Mouse (Mus musculus) CH12.LX (cell line): ENCODE data around the gene Steap3. TPM values are rescaled to one million over a fixed set of nuclear protein-coding genes. Genes with fewer than 3 reads are reported as not detected.

Experiments used
- DNase-seq: peaks from one replicate; pipeline ENCODE4 v3.0.0-alpha.2; 2013; ENCODE audit errors: extremely low read depth
- H3K27ac ChIP-seq: 2 replicates; pipeline ENCODE4 v1.5.1; 2012; ENCODE audit warnings: low read depth, mild to moderate bottlenecking, control low read depth, moderate library complexity; ENCODE audit not compliant: insufficient read depth
- H3K27me3 ChIP-seq: replicated peaks from 2 replicates; pipeline ENCODE3; 2012; ENCODE audit warnings: inconsistent platforms
- H3K36me3 ChIP-seq, 2 experiments: replicated peaks in 1 of 2; 2 replicates each; pipeline versions ENCODE3 to v1.6.1; 2012; ENCODE audit warnings: inconsistent platforms in 1 of 2, low read length in 1 of 2, mild to moderate bottlenecking in 1 of 2, mixed read lengths in 1 of 2, moderate library complexity in 1 of 2; ENCODE audit not compliant: control insufficient read depth in 1 of 2, insufficient read depth in 1 of 2
- H3K4me1 ChIP-seq, 2 experiments: 2 replicates each; pipeline ENCODE4 v1.6.1; 2012; ENCODE audit warnings: inconsistent platforms in 1 of 2, moderate library complexity in 1 of 2; ENCODE audit not compliant: insufficient read depth in 2 of 2, control insufficient read depth in 1 of 2
- H3K4me2 ChIP-seq: 2 replicates; pipeline ENCODE4 v1.6.1; 2012; ENCODE audit warnings: low read depth, mild to moderate bottlenecking, control low read depth; ENCODE audit not compliant: poor library complexity, insufficient read depth, severe bottlenecking
- H3K4me3 ChIP-seq, 3 experiments: fragments of 150-350 bp in 1 of 3; sonication (generic) in 1 of 3; replicated peaks in 1 of 3; 2 replicates each; pipeline versions ENCODE3 to v1.5.1; 2011 to 2012; ENCODE audit warnings: low read depth in 2 of 3, low read length in 2 of 3, mild to moderate bottlenecking in 2 of 3, moderate library complexity in 2 of 3, control low read depth in 1 of 3, improper control_type of control experiment in 1 of 3, inconsistent platforms in 1 of 3, mixed read lengths in 1 of 3; ENCODE audit not compliant: poor library complexity in 1 of 3
- H3K79me2 ChIP-seq: replicated peaks from 2 replicates; pipeline ENCODE4 v1.6.1; 2012; ENCODE audit warnings: mild to moderate bottlenecking, moderate library complexity; ENCODE audit not compliant: control insufficient read depth, poor library complexity, insufficient read depth, severe bottlenecking; ENCODE audit errors: extremely low read depth
- H3K9ac ChIP-seq: 2 replicates; pipeline ENCODE4 v1.6.1; 2012; ENCODE audit warnings: low read depth, mild to moderate bottlenecking, control low read depth, moderate library complexity; ENCODE audit not compliant: insufficient read depth
- H3K9me3 ChIP-seq: replicated peaks from 2 replicates; pipeline ENCODE3; 2012; ENCODE audit warnings: low read length, inconsistent platforms, mixed read lengths
- CHD1 ChIP-seq: IDR thresholded peaks from 2 replicates; pipeline ENCODE4 v1.6.1; 2012; ENCODE audit warnings: low read depth, low read length, improper control_type of control experiment, inconsistent platforms
- CHD2 ChIP-seq: IDR thresholded peaks from 2 replicates; pipeline ENCODE4 v1.6.1; 2011; ENCODE audit warnings: low read length, improper control_type of control experiment
- CTCF ChIP-seq, 2 experiments: IDR thresholded peaks in 1 of 2; conservative IDR thresholded peaks in 1 of 2; 2 replicates each; pipeline ENCODE4 v1.5.1; 2011 to 2012; ENCODE audit warnings: low read depth in 2 of 2, low read length in 2 of 2, improper control_type of control experiment in 1 of 2, inconsistent platforms in 1 of 2, mild to moderate bottlenecking in 1 of 2, moderate library complexity in 1 of 2
- E2F4 ChIP-seq: IDR thresholded peaks from 2 replicates; pipeline ENCODE4 v1.6.1; 2011; ENCODE audit warnings: low read depth, low read length, improper control_type of control experiment; ENCODE audit not compliant: insufficient replicate concordance
- ELF1 ChIP-seq: IDR thresholded peaks from 2 replicates; pipeline ENCODE4 v1.6.1; 2014; ENCODE audit warnings: low read depth, mild to moderate bottlenecking, inconsistent platforms, low read length, improper control_type of control experiment
- HCFC1 ChIP-seq: IDR thresholded peaks from 2 replicates; pipeline ENCODE4 v1.6.1; 2012; ENCODE audit warnings: low read depth, mild to moderate bottlenecking, inconsistent platforms, low read length, improper control_type of control experiment
- IRF4 ChIP-seq: IDR thresholded peaks from 2 replicates; pipeline ENCODE4 v1.6.1; 2014; ENCODE audit warnings: low read depth, mild to moderate bottlenecking, inconsistent platforms, low read length, improper control_type of control experiment
- KAT2A ChIP-seq: IDR thresholded peaks from 2 replicates; pipeline ENCODE4 v1.6.1; 2012; ENCODE audit warnings: low read length, improper control_type of control experiment, inconsistent platforms; ENCODE audit not compliant: insufficient replicate concordance
- MAX ChIP-seq: IDR thresholded peaks from 2 replicates; pipeline ENCODE4 v1.6.1; 2011; ENCODE audit warnings: low read length, improper control_type of control experiment
- MAZ ChIP-seq: IDR thresholded peaks from 2 replicates; pipeline ENCODE4 v1.6.1; 2012; ENCODE audit warnings: low read depth, mild to moderate bottlenecking, inconsistent platforms, low read length, improper control_type of control experiment, moderate library complexity
- MEF2A ChIP-seq: IDR thresholded peaks from 2 replicates; pipeline ENCODE4 v1.6.1; 2014; ENCODE audit warnings: low read depth, mild to moderate bottlenecking, inconsistent platforms, low read length, improper control_type of control experiment, borderline replicate concordance
- MXI1 ChIP-seq: IDR thresholded peaks from 2 replicates; pipeline ENCODE4 v1.6.1; 2011; ENCODE audit warnings: mild to moderate bottlenecking, low read depth, low read length, improper control_type of control experiment
- NRF1 ChIP-seq: IDR thresholded peaks from 2 replicates; pipeline ENCODE4 v1.6.1; 2014; ENCODE audit warnings: low read depth, mild to moderate bottlenecking, inconsistent platforms, low read length, improper control_type of control experiment, moderate library complexity
- RAD21 ChIP-seq: IDR thresholded peaks from 2 replicates; pipeline ENCODE4 v1.6.1; 2011; ENCODE audit warnings: low read depth, mild to moderate bottlenecking, low read length, improper control_type of control experiment, moderate library complexity
- SIN3A ChIP-seq: IDR thresholded peaks from 2 replicates; pipeline ENCODE4 v1.6.1; 2012; ENCODE audit warnings: low read length, improper control_type of control experiment, inconsistent platforms
- SMC3 ChIP-seq: IDR thresholded peaks from 2 replicates; pipeline ENCODE4 v1.6.1; 2011; ENCODE audit warnings: low read depth, low read length, improper control_type of control experiment
- TCF12 ChIP-seq: IDR thresholded peaks from 2 replicates; pipeline ENCODE4 v1.6.1; 2014; ENCODE audit warnings: low read depth, mild to moderate bottlenecking, inconsistent platforms, low read length, improper control_type of control experiment
- USF1 ChIP-seq: IDR thresholded peaks from 2 replicates; pipeline ENCODE4 v1.6.1; 2014; ENCODE audit warnings: low read depth, mild to moderate bottlenecking, inconsistent platforms, low read length, improper control_type of control experiment
- ZC3H11A ChIP-seq: IDR thresholded peaks from 2 replicates; pipeline ENCODE4 v1.6.1; 2012; ENCODE audit warnings: low read depth, mild to moderate bottlenecking, inconsistent platforms, low read length, improper control_type of control experiment
- ZMIZ1 ChIP-seq: IDR thresholded peaks from 2 replicates; pipeline ENCODE4 v1.6.1; 2012; ENCODE audit warnings: low read depth, mild to moderate bottlenecking, inconsistent platforms, low read length, improper control_type of control experiment
- dilution Hi-C: fragments of 300-500 bp; cut with MboI; formaldehyde crosslinking; loops from 2 replicates; pipeline ENCODE4 v1.14.3; 2020; ENCODE audit warnings: low sequenced_read_pairs; ENCODE audit not compliant: extremely low pct_unique_long_range_greater_than_20kb, extremely low pct_ligation_motif_present
- in situ Hi-C: fragments of 300-500 bp; cut with MboI; formaldehyde crosslinking; loops from 3 replicates; pipeline ENCODE4 v1.14.3; 2019; ENCODE audit warnings: low sequenced_read_pairs, low pct_ligation_motif_present, low pct_unique_long_range_greater_than_20kb, mixed read lengths
- polyA plus RNA-seq: library from polyadenylated mRNA; unstranded; fragments of >175 nt; gene quantifications from 2 replicates; pipeline ENCODE4 v1.2.1, GENCODE M21; 2012; ENCODE audit warnings: low read depth; ENCODE audit not compliant: insufficient read length
- total RNA-seq, 2 experiments: library from RNA; depleted of rRNA; stranded (reverse); fragments of 300-350 nt in 1 of 2; fragments of >200 nt in 1 of 2; gene quantifications; 2 replicates each; pipeline ENCODE4 v1.2.3; 2012 to 2014

The Steap3 gene
- total and polyA plus RNA-seq, 3 experiments = 1.2 to 8.0 (median 2.9) TPM

DNA sequence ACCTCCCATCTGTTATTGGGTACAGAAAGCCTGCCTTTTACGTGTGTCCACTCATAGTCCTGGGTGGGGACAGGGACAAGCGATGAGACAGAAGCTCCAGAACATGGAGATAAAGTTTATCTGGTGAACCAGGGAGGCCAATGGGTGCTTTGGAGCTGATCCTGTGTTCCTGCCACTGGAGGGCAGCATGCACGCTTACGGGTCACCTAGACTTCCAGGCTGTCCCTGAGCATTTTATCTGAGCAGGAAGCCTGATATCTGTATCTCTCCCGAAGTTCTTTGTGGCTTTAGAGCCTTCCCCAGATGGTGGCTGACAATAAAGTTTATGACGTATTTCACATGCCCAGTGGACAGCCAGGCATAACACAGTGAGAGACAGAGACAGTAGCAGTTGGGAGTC lies 41.2 kb downstream of the Steap3 start:
- Histone ChIP-seq H3K9ac (no peak overlapping the region), H3K79me2 (no peaks in the 10 kb centered on the region), H3K27ac (no peak overlapping the region), H3K4me3 (no peak overlapping the region), H3K4me1 (peaks cover 3 to 4% of the 10 kb centered on the region in 2 experiments; a peak in 1 of 4 replicates), H3K9me3 (no peaks in the 10 kb centered on the region), H3K36me3 (peaks cover 0 to 18% of the 10 kb centered on the region in 2 experiments), H3K27me3 (no peaks in the 10 kb centered on the region), H3K4me2 (no peak overlapping the region)
- in situ Hi-C loops (loop anchor here (10.0 kb wide), 1 partner anchor 303 kb away; no protein-coding TSS in a partner anchor), dilution Hi-C loops (no loop called here)
- TF ChIP-seq NRF1 (0 out of 2 replicates have a peak, but pooled peaks have one; percentile 25), KAT2A (no peak), SIN3A (no peak), IRF4 (peak; percentile 36; the same call in 1 of the 2 replicates), RAD21 (peak; percentile 67), CHD1 (no peak), ELF1 (0 out of 2 replicates have a peak, but pooled peaks have one; percentile 17), SMC3 (peak; percentile 86), MXI1 (no peak), CTCF (conservative IDR thresholded peaks at IDR 0.05 in 1 of 2, IDR thresholded peaks at IDR 0.05 in 1 of 2; ENCODE audit: low read depth in 2 of 2, low read length in 2 of 2) (peak; percentile 43 to 80), ZC3H11A (peak; percentile 31)
- DNase-seq = peak; percentile 37

DNA sequence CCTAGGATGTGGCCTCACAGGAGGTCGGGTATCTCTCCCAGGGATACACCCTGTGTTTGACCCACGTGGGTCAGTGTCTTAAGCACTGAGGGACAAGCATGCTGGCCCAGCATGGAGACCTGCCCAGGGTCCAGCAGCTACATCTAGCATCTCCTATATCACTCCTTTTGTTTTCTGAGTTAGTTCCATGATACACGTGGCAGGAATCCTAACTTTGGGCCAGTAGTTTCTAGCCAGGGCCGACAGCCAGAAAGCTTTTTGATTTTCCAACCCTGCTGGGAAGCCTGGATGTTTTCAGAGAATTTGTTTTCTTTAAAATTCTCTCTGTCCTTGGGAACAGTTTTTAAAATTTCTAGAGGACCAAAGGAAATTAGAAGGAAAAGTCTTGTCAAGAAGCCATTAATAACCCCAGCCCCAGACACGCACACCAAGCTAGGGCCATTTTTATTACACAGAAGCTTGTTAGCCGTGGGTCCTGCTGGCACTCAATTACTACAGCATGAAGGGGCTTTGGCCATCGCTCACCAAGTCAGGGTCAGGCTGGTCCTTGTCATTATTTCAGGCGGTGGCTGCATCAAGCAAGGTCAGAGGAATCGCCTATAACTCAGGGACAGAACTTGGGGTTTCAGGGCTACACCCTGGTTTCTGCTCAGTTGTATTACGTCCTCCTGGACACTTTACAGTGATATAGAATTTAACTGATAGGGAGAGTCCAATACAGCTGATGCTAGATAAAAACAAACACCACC lies 42.6 kb downstream of the Steap3 start:
- no peaks in the 10 kb centered on the region for H3K79me2 ChIP-seq
- dilution Hi-C loops (no loop called here), in situ Hi-C loops (loop anchor here (10.0 kb wide), 1 partner anchor 305 kb away; no protein-coding TSS in a partner anchor)
- H3K27ac ChIP-seq = no peak overlapping the region
- no peaks in the 10 kb centered on the region for H3K9me3 ChIP-seq
- H3K36me3 ChIP-seq = peaks cover 0 to 18% of the 10 kb centered on the region in 2 experiments
- no peaks in the 10 kb centered on the region for H3K27me3 ChIP-seq
- no peak overlapping the region for H3K4me3 ChIP-seq
- no peak overlapping the region for H3K4me2 ChIP-seq
- H3K9ac ChIP-seq = no peak overlapping the region
- H3K4me1 ChIP-seq = 0 out of 4 replicates have a peak, but pooled peaks cover 0 to 4% of the 10 kb centered on the region in 2 experiments
- TF ChIP-seq KAT2A (no peak), MEF2A (no peak), TCF12 (no peak), E2F4 (no peak), CHD2 (no peak), USF1 (no peak), MAZ (no peak), MAX (no peak), ZMIZ1 (no peak), HCFC1 (no peak)
- TF ChIP-seq, all 38 proteins: peak for 0
- no peak for DNase-seq
